Mouse (Mus musculus) liver, postnatal 0 days (tissue): ENCODE measurements around the gene Tmem132c.

Experiments
- CTCF ChIP-seq: sonication (generic); IDR thresholded peaks from 2 replicates; pipeline ENCODE4 v1.5.1; 2016; ENCODE audit warnings: antibody characterized with exemption, low read depth
- EP300 ChIP-seq: IDR thresholded peaks from 2 replicates; pipeline ENCODE4 v1.6.1; 2016; ENCODE audit warnings: antibody characterized with exemption, low read depth, mild to moderate bottlenecking

DNA sequence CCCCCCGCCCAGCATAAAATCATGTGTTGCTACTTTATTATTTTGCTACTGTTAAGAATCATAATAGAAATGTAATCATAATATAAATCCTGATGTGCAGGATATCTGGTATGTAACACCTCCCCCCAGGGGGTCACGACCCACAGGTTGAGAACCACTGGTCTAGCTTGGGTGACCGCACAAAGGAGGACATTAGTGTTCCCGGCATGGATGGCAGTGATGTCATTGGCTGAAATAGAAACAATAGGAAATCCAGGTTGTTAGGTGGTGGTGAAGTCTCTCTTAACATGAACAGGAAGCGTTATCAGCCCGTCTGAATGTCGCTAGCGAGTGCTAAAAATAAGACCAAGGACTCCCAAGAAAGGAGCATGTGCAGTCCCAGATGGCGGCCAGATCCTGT, 155.3 kb downstream of the Tmem132c start:
- no peak for TF ChIP-seq CTCF
- no peak for TF ChIP-seq EP300
